ENCODE assay signal across 8 mouse cellular contexts in the genomic region with DNA sequence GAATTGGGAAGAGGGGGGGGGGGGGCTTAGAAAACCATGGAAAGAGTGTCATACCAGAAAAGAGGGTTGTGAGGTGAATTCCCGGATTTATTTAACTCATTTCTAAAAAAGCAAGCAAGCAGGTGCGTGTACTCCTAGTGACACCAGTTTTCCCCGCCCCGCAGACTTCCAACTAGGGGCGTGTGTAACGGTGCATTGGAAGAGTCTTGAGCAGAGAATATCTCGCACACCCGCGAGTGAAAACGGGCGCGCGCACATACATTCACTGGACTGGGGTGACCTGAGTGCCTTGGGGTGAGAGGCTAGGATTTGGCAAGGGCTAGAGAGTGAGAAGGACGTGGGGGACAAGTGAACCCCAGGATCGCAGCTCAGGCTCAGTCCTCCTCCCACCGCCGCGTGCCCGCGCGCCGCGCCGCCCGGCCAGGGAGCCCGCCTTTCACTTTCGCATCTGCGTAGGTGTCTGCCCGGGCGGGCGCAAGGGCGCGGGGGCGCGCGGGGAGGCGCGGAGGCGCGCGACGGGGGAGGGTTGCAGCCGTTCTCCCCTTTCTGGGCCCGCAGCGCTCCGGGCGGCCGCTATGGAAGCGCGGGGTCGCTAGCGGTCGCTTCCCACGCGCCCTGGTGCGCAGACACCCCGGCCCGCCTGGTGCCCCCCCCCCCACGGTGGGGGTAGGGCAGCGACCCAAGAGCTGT. TPM values are rescaled to one million over a fixed set of nuclear protein-coding genes. Genes with fewer than 3 reads are reported as not detected.
A peak's percentile ranks its signal among the peaks of the same experiment; 100 is the strongest.
DNase-seq lines count a peak whose midpoint lies in the region; ATAC-seq and TF ChIP-seq lines count a peak whose summit lies in the region.

No protein-coding gene starts in this region.

- H3K9ac ChIP-seq in ES-E14 (ENCODE audit: insufficient read depth, low read depth, low read length, poor library complexity, severe bottlenecking): peak overlapping the region; percentile 20; the same call in 1 of the 2 replicates

- H3K36me3 ChIP-seq in ES-E14 (ENCODE audit: control insufficient read depth, insufficient read depth, low read length, poor library complexity, severe bottlenecking): no peaks in the 10 kb centered on the region

- ATAC-seq in frontal cortex, adult (ENCODE audit: low TSS enrichment): peak; percentile 21
- ATAC-seq in hematopoietic stem cell, adult 5-6 weeks (replicated peaks in 1 of 2; ENCODE audit: insufficient read depth in 1 of 2, low FRiP score in 2 of 2, low TSS enrichment in 1 of 2, low read depth in 1 of 2, poor library complexity in 2 of 2, severe bottlenecking in 2 of 2): peak; percentile 5 to 32; a peak in 2 of 4 replicates

- H3K4me3 ChIP-seq in ES-E14 (ENCODE audit: insufficient read depth in 1 of 2, low read depth in 1 of 2, low read length in 2 of 2, poor library complexity in 1 of 2, severe bottlenecking in 1 of 2): peak overlapping the region; percentile 69 to 73

- H3K4me1 ChIP-seq in ES-E14 (ENCODE audit: control insufficient read depth in 2 of 2, insufficient read depth in 2 of 2, low read length in 2 of 2, poor library complexity in 1 of 2): peaks cover 0 to 3% of the 10 kb centered on the region in 2 experiments; a peak in 1 of 4 replicates

- peak; percentile 39 for DNase-seq in ES-E14 (ENCODE audit: low read depth, low spot score)
- DNase-seq in cerebellum, adult 11-12 months: peak; percentile 85
- DNase-seq in layer of hippocampus, adult 9-10 months (ENCODE audit: low spot score): peak; percentile 44
- peak; percentile 83 for DNase-seq in lung, postnatal 10 days
- peak; percentile 77 for DNase-seq in ovary, postnatal 36 days (ENCODE audit: low spot score)
- DNase-seq in urinary bladder, postnatal 10 days (ENCODE audit: low spot score): peak; percentile 25

- H3K27ac ChIP-seq in ES-E14 (ENCODE audit: insufficient read depth, low read depth, low read length, poor library complexity, severe bottlenecking): no peak overlapping the region

- no peaks in the 10 kb centered on the region for H3K9me3 ChIP-seq in ES-E14 (ENCODE audit: control insufficient read depth, insufficient read depth, low read depth, low read length)

- in situ Hi-C loops in ES-E14 (cut with MboI; ENCODE audit: low sequenced_read_pairs in 2 of 2, unreplicated experiment in 2 of 2): no loop called here

TF ChIP-seq in ES-E14, 5 proteins besides CTCF, POLR2A, EP300 and RAD21:
- TF ChIP-seq ZNF384 (IDR thresholded peaks at IDR 0.05; ENCODE audit: low read depth, low read length): no peak
- TF ChIP-seq HCFC1 (IDR thresholded peaks at IDR 0.05; ENCODE audit: borderline replicate concordance, insufficient read depth, low read length): 0 out of 2 replicates have a peak, but pooled peaks have one; percentile 20

RNA-seq across cellular contexts. Expression of gene Nr3c2, which starts 0.4 kb away (rescaled TPM):
- total RNA-seq in ES-E14 (2012; rRNA removed): 1.3 and 1.4 TPM in 2 replicates
- 2.5 and 6.6 TPM in 2 replicates for total RNA-seq in hematopoietic stem cell, adult 5-6 weeks (2017)

Comparison
In these comparisons a context has a peak if more than half of its experiments do, and no peak if none do; other contexts are left out.
1. DNase-seq: peak in every context shown above with its lines; median percentile 85 in cerebellum, adult 11-12 months; 83 in lung, postnatal 10 days; 77 in ovary, postnatal 36 days; 44 in layer of hippocampus, adult 9-10 months; 39 in ES-E14; 25 in urinary bladder, postnatal 10 days.